Mouse (Mus musculus) liver, embryonic 12.5 days (tissue): ENCODE data around the gene Eif4e. TPM values are rescaled to one million over a fixed set of nuclear protein-coding genes. Genes with fewer than 3 reads are reported as not detected.

Experiments used
- ATAC-seq: fragments of 200-750 bp; cut with Nextera tagmentation; 2 replicates; pipeline ENCODE4 v1.8.0; 2017; ENCODE audit warnings: moderate number of reproducible peaks, mild to moderate bottlenecking, moderate library complexity
- H3K27ac ChIP-seq: fragments of 300-500 bp; sonication (generic); 2 replicates; pipeline ENCODE4 v1.5.1; 2016; ENCODE audit warnings: mild to moderate bottlenecking
- H3K27me3 ChIP-seq: fragments of 300-500 bp; sonication (generic); replicated peaks from 2 replicates; pipeline ENCODE4 v1.6.1; 2016; ENCODE audit warnings: mild to moderate bottlenecking, moderate library complexity
- H3K36me3 ChIP-seq: fragments of 300-500 bp; sonication (generic); 2 replicates; pipeline ENCODE4 v1.6.1; 2016; ENCODE audit warnings: mild to moderate bottlenecking, moderate library complexity
- H3K4me1 ChIP-seq: fragments of 300-500 bp; sonication (generic); 2 replicates; pipeline ENCODE4 v1.6.1; 2016
- H3K4me2 ChIP-seq: fragments of 300-500 bp; sonication (generic); 2 replicates; pipeline ENCODE4 v1.6.1; 2016; ENCODE audit warnings: mild to moderate bottlenecking, moderate library complexity
- H3K4me3 ChIP-seq: fragments of 300-500 bp; sonication (generic); 2 replicates; pipeline ENCODE4 v1.5.1; 2016; ENCODE audit warnings: mild to moderate bottlenecking, moderate library complexity
- H3K9ac ChIP-seq: fragments of 300-500 bp; sonication (generic); 2 replicates; pipeline ENCODE4 v1.6.1; 2016; ENCODE audit warnings: mild to moderate bottlenecking, moderate library complexity
- H3K9me3 ChIP-seq: fragments of 300-500 bp; sonication (generic); replicated peaks from 2 replicates; pipeline ENCODE4 v1.6.1; 2016; ENCODE audit warnings: mild to moderate bottlenecking, moderate library complexity
- WGBS: fragments of 180-500 bp; shearing (Covaris S2); methylation state at CpG from one replicate; pipeline ENCODE4 v1.1.7; 2016; ENCODE audit not compliant: insufficient replicate concordance; 5-methylcytosine and 5-hydroxymethylcytosine counted together
- microRNA counts: library from miRNA; unstranded; fragments of <30 nt; microRNA quantifications from one replicate; lab custom pipeline; 2017
- microRNA-seq: library from miRNA; unstranded; fragments of <30 nt; microRNA quantifications from one replicate; pipeline ENCODE4, GENCODE M21; 2017
- polyA plus RNA-seq: library from polyadenylated mRNA; unstranded; fragments of >200 nt; fragmentation: Nextera tagmentation; extraction: Ambion mirVana; gene quantifications from 2 replicates; pipeline ENCODE4 v1.2.1, GENCODE M21; 2016

Eif4e gene
- polyA plus RNA-seq, 1 experiment from 2014 or later = 254 TPM

DNA sequence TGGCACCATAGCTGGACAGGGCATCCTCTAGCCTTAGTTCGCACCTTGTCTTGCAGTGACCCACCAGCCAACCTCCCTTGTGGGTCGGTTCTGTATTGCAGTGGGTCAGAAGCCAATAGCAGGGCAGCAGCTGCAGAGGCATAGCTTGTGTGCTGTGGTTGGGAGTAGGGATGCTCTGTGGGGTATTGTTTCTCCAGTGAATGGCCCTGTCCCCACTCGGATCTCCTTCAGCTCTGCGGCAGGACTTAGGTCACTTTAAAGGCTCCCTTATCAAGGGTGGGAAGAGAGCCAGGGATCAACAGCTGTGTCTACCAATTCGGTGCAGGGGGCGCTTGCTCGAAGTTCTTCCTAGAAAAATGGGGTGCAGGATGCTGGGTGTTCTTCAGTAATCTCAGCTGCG, 67.2 kb downstream of the Eif4e start:
- Histone ChIP-seq H3K27me3 (peaks cover 10% of the 10 kb centered on the region; the same call in 1 of the 2 replicates), H3K4me1 (no peaks in the 10 kb centered on the region), H3K4me3 (no peak overlapping the region), H3K9ac (no peak overlapping the region), H3K4me2 (no peak overlapping the region), H3K9me3 (no peaks in the 10 kb centered on the region), H3K36me3 (no peaks in the 10 kb centered on the region), H3K27ac (no peak overlapping the region)
- ATAC-seq = no peak
- WGBS = 78% methylated on average over 8 of the region's 8 CpGs

GRCm38 (mm10) chr3:138593911-138594310, 67.9 kb downstream of the Eif4e start:
- no peak for ATAC-seq
- H3K4me1 ChIP-seq = no peaks in the 10 kb centered on the region
- no peak overlapping the region for H3K27ac ChIP-seq
- peaks cover 12% of the 10 kb centered on the region; the same call in 1 of the 2 replicates for H3K27me3 ChIP-seq
- no peak overlapping the region for H3K4me2 ChIP-seq
- no peaks in the 10 kb centered on the region for H3K9me3 ChIP-seq
- WGBS = 74% methylated on average over 7 of the region's 7 CpGs
- no peak overlapping the region for H3K4me3 ChIP-seq
- H3K9ac ChIP-seq = no peak overlapping the region
- no peaks in the 10 kb centered on the region for H3K36me3 ChIP-seq

- Histone ChIP-seq H3K27ac (no peak overlapping the region), H3K27me3 (peaks cover 19% of the 10 kb centered on the region; the same call in 1 of the 2 replicates), H3K4me3 (no peak overlapping the region), H3K4me2 (no peak overlapping the region), H3K9me3 (no peaks in the 10 kb centered on the region), H3K9ac (no peak overlapping the region), H3K4me1 (no peaks in the 10 kb centered on the region), H3K36me3 (no peaks in the 10 kb centered on the region)
- ATAC-seq = peak; percentile 21; the same call in 1 of the 2 replicates
- 59% methylated on average over 4 of the region's 4 CpGs for WGBS
These were observed 75.1 kb downstream of the Eif4e start for GRCm38 (mm10) chr3:138601076-138601475.

DNA sequence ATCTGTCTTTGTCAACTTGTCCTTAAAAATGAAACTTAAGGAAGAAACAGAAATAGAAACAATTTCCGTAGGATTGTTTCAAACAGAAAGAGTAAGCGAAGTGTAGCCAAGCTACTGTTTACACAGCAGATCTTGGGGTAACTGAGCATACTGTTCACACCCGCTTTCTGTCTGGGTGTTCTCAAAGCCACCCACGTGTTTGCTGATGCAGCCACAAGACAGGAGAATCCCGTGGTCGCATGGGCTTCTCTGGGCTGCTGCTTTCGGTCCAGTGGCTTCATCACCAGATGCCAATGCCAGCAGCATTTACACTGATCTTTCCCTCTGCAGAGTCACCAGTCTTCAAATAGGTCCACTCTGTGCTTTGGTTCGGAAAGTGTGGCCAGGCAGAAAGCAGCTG, 79.2 kb downstream of the Eif4e start:
- no peaks in the 10 kb centered on the region for H3K9me3 ChIP-seq
- no peak for ATAC-seq
- H3K4me3 ChIP-seq = no peak overlapping the region
- no peak overlapping the region for H3K27ac ChIP-seq
- no peak overlapping the region for H3K4me2 ChIP-seq
- H3K9ac ChIP-seq = no peak overlapping the region
- 62% methylated on average over 8 of the region's 8 CpGs for WGBS
- no peaks in the 10 kb centered on the region for H3K4me1 ChIP-seq
- no peaks in the 10 kb centered on the region for H3K36me3 ChIP-seq
- peaks cover 16% of the 10 kb centered on the region for H3K27me3 ChIP-seq

DNA sequence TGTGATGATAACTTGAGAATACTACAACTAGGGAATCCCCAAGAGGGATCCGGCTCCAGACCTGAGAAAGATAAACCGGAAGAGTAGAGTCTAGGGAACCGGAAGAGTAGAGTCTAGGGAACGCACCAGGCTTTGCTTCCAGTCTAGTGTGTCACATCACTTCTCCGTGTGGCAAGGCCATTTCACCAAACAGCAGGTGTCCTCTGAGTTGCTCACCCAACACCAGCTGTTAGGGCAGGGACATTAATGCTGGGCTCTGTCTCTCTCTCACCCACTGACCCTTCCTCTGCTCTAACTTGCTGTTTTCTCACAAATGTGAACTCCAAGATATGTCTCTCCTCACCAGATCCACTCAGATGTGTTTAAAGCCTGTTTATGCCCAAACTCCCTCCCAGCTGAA, 82.7 kb downstream of the Eif4e start:
- Histone ChIP-seq H3K27me3 (peaks cover 16% of the 10 kb centered on the region), H3K4me3 (no peak overlapping the region), H3K9ac (no peak overlapping the region), H3K36me3 (no peaks in the 10 kb centered on the region), H3K9me3 (no peaks in the 10 kb centered on the region), H3K4me2 (no peak overlapping the region), H3K4me1 (peaks cover 19% of the 10 kb centered on the region), H3K27ac (no peak overlapping the region)
- no peak for ATAC-seq
- 72% methylated on average over 5 of the region's 5 CpGs for WGBS

MicroRNAs within 50 kb of the gene (microRNA counts, 519-probe panel; counts per million panel counts)
- microRNA mmu-miR-1956 (lab: Ali Mortazavi, UCI) = 582 counts per million, percentile 70 among the panel's probes with 10 or more counts

Small RNA genes lying within 50 kb of the gene (microRNA-seq; reads per million reads assigned to microRNA genes)
- not detected for gene Mir1956

Other genes with a start within 250 kb of the Eif4e start
- not detected in 2 replicates for gene Adh6a, start 212.9 kb upstream of the Eif4e start, polyA plus RNA-seq
- 0.41 and 0.68 TPM in 2 replicates for gene Adh6b, start 184.4 kb upstream of the Eif4e start, polyA plus RNA-seq
- gene Adh4, start 110.7 kb upstream of the Eif4e start, polyA plus RNA-seq = 0.20 TPM in 1 of 2 replicates, not detected in the other
- 96.7 and 98.9 TPM in 2 replicates for gene Adh5, start 83.1 kb upstream of the Eif4e start, polyA plus RNA-seq
- 31.8 and 33.1 TPM in 2 replicates for gene Metap1, start 36.7 kb upstream of the Eif4e start, polyA plus RNA-seq
- gene Tspan5, start 216.0 kb downstream of the Eif4e start, polyA plus RNA-seq = 7.1 TPM in 2 replicates